Mouse (Mus musculus) kidney, adult 10 weeks (tissue): Measurements from ENCODE around the gene Fam122a. TPM values are rescaled to one million over a fixed set of nuclear protein-coding genes. Genes with fewer than 3 reads are reported as not detected.

Source experiments
- polyA plus RNA-seq: library from polyadenylated mRNA; stranded (reverse); fragments of 350-450 nt; fragmentation: Illumina TruSeq; extraction: RNeasy Lipid Tissue Mini Kit (QIAGEN cat#74804); gene quantifications from one replicate; pipeline ENCODE4 v1.2.3, GENCODE M21; 2014; ENCODE audit warnings: low read depth, low replicate concordance

Fam122a gene
- 2.7 TPM for polyA plus RNA-seq

DNA sequence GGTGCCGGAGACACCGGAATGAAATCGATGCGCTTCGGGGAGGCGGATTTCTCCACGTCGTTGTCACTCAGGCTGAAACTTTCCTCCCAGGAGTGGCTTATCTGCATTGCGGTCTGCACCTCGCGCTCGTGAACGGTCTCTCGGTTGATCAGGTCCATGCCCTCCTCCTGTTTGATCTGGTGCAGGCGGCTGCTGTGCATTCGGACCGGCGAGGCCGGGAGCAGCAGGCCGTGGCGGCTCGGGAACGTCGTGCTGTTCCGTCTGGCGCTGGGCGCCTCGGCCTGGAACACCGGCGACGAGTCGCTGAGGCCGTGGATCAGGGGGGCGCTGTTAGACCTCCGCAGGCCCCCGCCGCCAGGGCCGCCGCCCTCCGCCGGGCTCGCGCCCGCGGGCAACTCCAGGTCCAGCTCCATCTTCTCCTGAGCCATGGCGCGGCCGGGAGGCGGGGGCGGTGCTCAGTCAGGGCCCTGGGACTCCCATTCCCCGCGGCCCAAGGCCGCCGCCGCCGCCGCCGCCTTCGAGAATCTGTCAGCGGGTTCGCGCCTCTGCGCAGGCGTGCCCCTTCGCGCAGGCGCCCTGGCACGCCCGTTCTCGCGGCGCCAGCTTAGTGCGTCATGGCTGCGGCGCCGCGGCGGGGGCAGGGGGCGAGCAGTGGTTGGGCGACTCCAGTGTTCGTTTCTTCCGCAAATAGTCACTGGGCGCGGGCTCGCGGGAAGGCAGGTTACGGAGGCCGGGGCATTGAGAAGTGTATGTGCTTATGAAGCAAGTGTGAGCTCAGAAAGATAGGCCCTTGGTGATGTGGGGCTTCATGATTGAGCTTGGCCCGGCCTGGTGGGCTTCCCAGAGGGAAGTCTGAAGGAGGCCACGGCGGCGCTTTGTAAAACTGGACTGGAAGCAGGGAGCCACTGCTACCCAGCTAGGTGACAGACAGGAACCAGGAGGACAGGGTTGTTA is at the start of gene Fam122a:
Fam122a (minus strand) TSS at position 428 of the 954 bp plus-strand sequence.

Other genes starting within 250 kb of the Fam122a start
- gene Fxn, start 196.8 kb downstream of the Fam122a start, polyA plus RNA-seq = 0.89 TPM
- gene Pip5k1b, start 78.5 kb upstream of the Fam122a start, polyA plus RNA-seq = 5.2 TPM
- 8.1 TPM for gene Tmem252, start 196.7 kb upstream of the Fam122a start, polyA plus RNA-seq